Mouse (Mus musculus) forebrain, embryonic 10.5 days (tissue): Measurements from ENCODE around the gene Bmpr2. TPM values are rescaled to one million over a fixed set of nuclear protein-coding genes. Genes with fewer than 3 reads are reported as not detected.

Source experiments
- DNase-seq: peaks from one replicate; pipeline ENCODE4 v3.0.0-alpha.2; 2017; ENCODE audit warnings: low spot score; ENCODE audit errors: extremely low spot score
- H3K27ac ChIP-seq: fragments of 300-500 bp; sonication (generic); 2 replicates; pipeline ENCODE4 v1.5.1; 2016; ENCODE audit warnings: mild to moderate bottlenecking
- H3K27me3 ChIP-seq: fragments of 300-500 bp; sonication (generic); 2 replicates; pipeline ENCODE4 v1.6.1; 2016; ENCODE audit warnings: mild to moderate bottlenecking; ENCODE audit not compliant: poor library complexity, severe bottlenecking
- H3K36me3 ChIP-seq: fragments of 300-500 bp; sonication (generic); replicated peaks from 2 replicates; pipeline ENCODE4 v1.6.1; 2016; ENCODE audit warnings: mild to moderate bottlenecking, moderate library complexity
- H3K4me1 ChIP-seq: fragments of 300-500 bp; sonication (generic); 2 replicates; pipeline ENCODE4 v1.6.1; 2016
- H3K4me3 ChIP-seq: fragments of 300-500 bp; sonication (generic); 2 replicates; pipeline ENCODE4 v1.5.1; 2016; ENCODE audit warnings: mild to moderate bottlenecking, moderate library complexity
- H3K9me3 ChIP-seq: fragments of 300-500 bp; sonication (generic); 2 replicates; pipeline ENCODE4 v1.6.1; 2016; ENCODE audit warnings: mild to moderate bottlenecking, moderate library complexity
- WGBS: fragments of 180-500 bp; shearing (Covaris S2); methylation state at CpG from one replicate; pipeline ENCODE4 v1.1.7; 2016; 5-methylcytosine and 5-hydroxymethylcytosine counted together
- polyA plus RNA-seq: library from polyadenylated mRNA; unstranded; fragments of >200 nt; fragmentation: Nextera tagmentation; extraction: Ambion mirVana; gene quantifications from 2 replicates; pipeline ENCODE4 v1.2.1, GENCODE M21; 2016

Gene Bmpr2
- polyA plus RNA-seq, 1 experiment from 2014 or later = 5.9 TPM

GRCm38 (mm10) chr1:59888018-59888417 is 124.8 kb downstream of the Bmpr2 start:
- peaks cover 21% of the 10 kb centered on the region for H3K4me1 ChIP-seq
- no peak overlapping the region for H3K27ac ChIP-seq
- H3K27me3 ChIP-seq = no peaks in the 10 kb centered on the region
- no peak overlapping the region for H3K4me3 ChIP-seq
- H3K9me3 ChIP-seq = no peaks in the 10 kb centered on the region
- no peak for DNase-seq
- no peaks in the 10 kb centered on the region for H3K36me3 ChIP-seq

- no peak overlapping the region for H3K4me3 ChIP-seq
- H3K27ac ChIP-seq = no peak overlapping the region
- DNase-seq = no peak
- H3K4me1 ChIP-seq = peaks cover 21% of the 10 kb centered on the region
- no peaks in the 10 kb centered on the region for H3K9me3 ChIP-seq
- 89% methylated on average over 4 of the region's 4 CpGs for WGBS
- H3K36me3 ChIP-seq = no peaks in the 10 kb centered on the region
- H3K27me3 ChIP-seq = no peaks in the 10 kb centered on the region
Observed at GRCm38 (mm10) chr1:59891185-59891584, 128.0 kb downstream of the Bmpr2 start.

GRCm38 (mm10) chr1:59892777-59893176 is 129.6 kb downstream of the Bmpr2 start:
- H3K36me3 ChIP-seq = no peaks in the 10 kb centered on the region
- DNase-seq = no peak
- no peak overlapping the region for H3K4me3 ChIP-seq
- peaks cover 10% of the 10 kb centered on the region for H3K4me1 ChIP-seq
- H3K27me3 ChIP-seq = no peaks in the 10 kb centered on the region
- WGBS = 90% methylated on average over 8 of the region's 8 CpGs
- no peaks in the 10 kb centered on the region for H3K9me3 ChIP-seq
- H3K27ac ChIP-seq = no peak overlapping the region

GRCm38 (mm10) chr1:59894025-59894424 is 130.8 kb downstream of the Bmpr2 start:
- H3K4me1 ChIP-seq = peaks cover 4% of the 10 kb centered on the region
- H3K27me3 ChIP-seq = no peaks in the 10 kb centered on the region
- no peak for DNase-seq
- no peaks in the 10 kb centered on the region for H3K9me3 ChIP-seq
- no peak overlapping the region for H3K4me3 ChIP-seq
- H3K36me3 ChIP-seq = no peaks in the 10 kb centered on the region
- 81% methylated on average over 4 of the region's 4 CpGs for WGBS
- no peak overlapping the region for H3K27ac ChIP-seq

- H3K4me3 ChIP-seq = no peak overlapping the region
- no peaks in the 10 kb centered on the region for H3K9me3 ChIP-seq
- 66% methylated on average over 4 of the region's 4 CpGs for WGBS
- H3K4me1 ChIP-seq = no peaks in the 10 kb centered on the region
- H3K36me3 ChIP-seq = no peaks in the 10 kb centered on the region
- no peaks in the 10 kb centered on the region for H3K27me3 ChIP-seq
- DNase-seq = no peak
- no peak overlapping the region for H3K27ac ChIP-seq
Observed at GRCm38 (mm10) chr1:59895456-59895855, 132.3 kb downstream of the Bmpr2 start.

- no peaks in the 10 kb centered on the region for H3K9me3 ChIP-seq
- no peaks in the 10 kb centered on the region for H3K27me3 ChIP-seq
- no peak overlapping the region for H3K27ac ChIP-seq
- H3K4me1 ChIP-seq = no peaks in the 10 kb centered on the region
- no peaks in the 10 kb centered on the region for H3K36me3 ChIP-seq
- no peak overlapping the region for H3K4me3 ChIP-seq
- WGBS = 65% methylated on average over 5 of the region's 5 CpGs
- no peak for DNase-seq
Observed at GRCm38 (mm10) chr1:59897147-59897798, 134.1 kb downstream of the Bmpr2 start.

GRCm38 (mm10) chr1:59899679-59900078 is 136.5 kb downstream of the Bmpr2 start:
- H3K4me3 ChIP-seq = no peak overlapping the region
- H3K9me3 ChIP-seq = no peaks in the 10 kb centered on the region
- H3K27me3 ChIP-seq = no peaks in the 10 kb centered on the region
- H3K4me1 ChIP-seq = no peaks in the 10 kb centered on the region
- H3K27ac ChIP-seq = no peak overlapping the region
- H3K36me3 ChIP-seq = no peaks in the 10 kb centered on the region
- WGBS = 90% methylated on average over 2 of the region's 2 CpGs
- DNase-seq = no peak

GRCm38 (mm10) chr1:59901082-59901876 is 138.1 kb downstream of the Bmpr2 start:
- H3K27me3 ChIP-seq = no peaks in the 10 kb centered on the region
- H3K27ac ChIP-seq = no peak overlapping the region
- DNase-seq = no peak
- WGBS = 94% methylated on average over 5 of the region's 5 CpGs
- no peaks in the 10 kb centered on the region for H3K9me3 ChIP-seq
- no peaks in the 10 kb centered on the region for H3K4me1 ChIP-seq
- H3K36me3 ChIP-seq = no peaks in the 10 kb centered on the region
- no peak overlapping the region for H3K4me3 ChIP-seq

- H3K4me1 ChIP-seq = peaks cover 3% of the 10 kb centered on the region; the same call in 1 of the 2 replicates
- no peak overlapping the region for H3K27ac ChIP-seq
- H3K4me3 ChIP-seq = no peak overlapping the region
- no peaks in the 10 kb centered on the region for H3K9me3 ChIP-seq
- 58% methylated on average over 3 of the region's 3 CpGs for WGBS
- H3K27me3 ChIP-seq = no peaks in the 10 kb centered on the region
- no peak for DNase-seq
- H3K36me3 ChIP-seq = no peaks in the 10 kb centered on the region
Observed at GRCm38 (mm10) chr1:59902634-59903033, 139.4 kb downstream of the Bmpr2 start.

GRCm38 (mm10) chr1:59904630-59905295 is 141.6 kb downstream of the Bmpr2 start:
- Histone ChIP-seq H3K36me3 (no peaks in the 10 kb centered on the region), H3K9me3 (no peaks in the 10 kb centered on the region), H3K4me1 (peaks cover 5% of the 10 kb centered on the region; the same call in 1 of the 2 replicates), H3K27ac (no peak overlapping the region), H3K4me3 (no peak overlapping the region), H3K27me3 (no peaks in the 10 kb centered on the region)
- no peak for DNase-seq
- WGBS = 95% methylated on average over 6 of the region's 6 CpGs

- H3K27me3 ChIP-seq = no peaks in the 10 kb centered on the region
- no peak for DNase-seq
- H3K36me3 ChIP-seq = no peaks in the 10 kb centered on the region
- no peaks in the 10 kb centered on the region for H3K9me3 ChIP-seq
- peaks cover 5% of the 10 kb centered on the region; the same call in 1 of the 2 replicates for H3K4me1 ChIP-seq
- WGBS = 83% methylated on average over 2 of the region's 2 CpGs
- no peak overlapping the region for H3K27ac ChIP-seq
- no peak overlapping the region for H3K4me3 ChIP-seq
Observed at GRCm38 (mm10) chr1:59905916-59906315, 142.7 kb downstream of the Bmpr2 start.

- Histone ChIP-seq H3K27ac (no peak overlapping the region), H3K27me3 (no peaks in the 10 kb centered on the region), H3K4me1 (peaks cover 5% of the 10 kb centered on the region; the same call in 1 of the 2 replicates), H3K9me3 (no peaks in the 10 kb centered on the region), H3K4me3 (no peak overlapping the region), H3K36me3 (no peaks in the 10 kb centered on the region)
- WGBS = 92% methylated on average over 13 of the region's 13 CpGs
- no peak for DNase-seq
Observed at GRCm38 (mm10) chr1:59906819-59907521, 143.8 kb downstream of the Bmpr2 start.
